Mouse (Mus musculus): Measurements from ENCODE around the gene Kcmf1. TPM values are rescaled to one million over a fixed set of nuclear protein-coding genes. Genes with fewer than 3 reads are reported as not detected.

The Kcmf1 gene
- total and polyA plus RNA-seq, 3 experiments: 95.7 to 185 (median 107) TPM

- Histone ChIP-seq H3K27me3 (ENCODE audit: control insufficient read depth, insufficient read depth, low read length) (no peaks in the 10 kb centered on the region), H3K36me3 (ENCODE audit: control insufficient read depth, insufficient read depth, low read length) (no peaks in the 10 kb centered on the region), H3K9ac (ENCODE audit: low read depth, low read length) (no peak overlapping the region), H3K4me1 (ENCODE audit: control insufficient read depth, insufficient read depth, low read length) (no peaks in the 10 kb centered on the region), H3K79me2 (replicated peaks; ENCODE audit: control insufficient read depth, insufficient read depth, low read length) (no peaks in the 10 kb centered on the region), H3K27ac (no peak overlapping the region), H3K4me3 (no peak overlapping the region)
- TF ChIP-seq EP300 (IDR thresholded peaks at IDR 0.05; ENCODE audit: insufficient read depth, low read depth, low read length): no peak
- TF ChIP-seq CTCF (IDR thresholded peaks at IDR 0.05): no peak
- no peak for TF ChIP-seq POLR2A (IDR thresholded peaks at IDR 0.05; ENCODE audit: insufficient read depth, low read depth, low read length)
- intact Hi-C loops (cut with DNase I): no loop called here
- DNase-seq: peak in 1 of 2 experiments; percentile 51
- 71% methylated on average over 6 of the region's 6 CpGs for WGBS
Measured at GRCm38 (mm10) chr6:72802119-72802518, 97.7 kb downstream of the Kcmf1 start.

GRCm38 (mm10) chr6:72800641-72801040 lies 99.1 kb downstream of the Kcmf1 start:
- intact Hi-C loops (cut with DNase I): no loop called here
- Histone ChIP-seq H3K27me3 (ENCODE audit: control insufficient read depth, insufficient read depth, low read length) (no peaks in the 10 kb centered on the region), H3K36me3 (ENCODE audit: control insufficient read depth, insufficient read depth, low read length) (no peaks in the 10 kb centered on the region), H3K27ac (no peak overlapping the region), H3K9ac (ENCODE audit: low read depth, low read length) (no peak overlapping the region), H3K4me1 (ENCODE audit: control insufficient read depth, insufficient read depth, low read length) (no peaks in the 10 kb centered on the region), H3K79me2 (replicated peaks; ENCODE audit: control insufficient read depth, insufficient read depth, low read length) (no peaks in the 10 kb centered on the region), H3K4me3 (no peak overlapping the region)
- no peak for TF ChIP-seq CTCF (IDR thresholded peaks at IDR 0.05)
- no peak for TF ChIP-seq EP300 (IDR thresholded peaks at IDR 0.05; ENCODE audit: insufficient read depth, low read depth, low read length)
- no peak for TF ChIP-seq POLR2A (IDR thresholded peaks at IDR 0.05; ENCODE audit: insufficient read depth, low read depth, low read length)
- WGBS: 54% methylated on average over 2 of the region's 2 CpGs
- DNase-seq: no peak

- Histone ChIP-seq H3K4me1 (ENCODE audit: control insufficient read depth, insufficient read depth, low read length) (no peaks in the 10 kb centered on the region), H3K79me2 (replicated peaks; ENCODE audit: control insufficient read depth, insufficient read depth, low read length) (no peaks in the 10 kb centered on the region), H3K4me3 (no peak overlapping the region), H3K27me3 (ENCODE audit: control insufficient read depth, insufficient read depth, low read length) (no peaks in the 10 kb centered on the region), H3K9ac (ENCODE audit: low read depth, low read length) (no peak overlapping the region), H3K36me3 (ENCODE audit: control insufficient read depth, insufficient read depth, low read length) (no peaks in the 10 kb centered on the region), H3K27ac (no peak overlapping the region)
- no peak for DNase-seq
- TF ChIP-seq EP300 (IDR thresholded peaks at IDR 0.05; ENCODE audit: insufficient read depth, low read depth, low read length) (no peak), CTCF (IDR thresholded peaks at IDR 0.05) (peak; percentile 44), POLR2A (IDR thresholded peaks at IDR 0.05; ENCODE audit: insufficient read depth, low read depth, low read length) (no peak)
- intact Hi-C loops (cut with DNase I): no loop called here
Measured at GRCm38 (mm10) chr6:72797763-72798162, 102.0 kb downstream of the Kcmf1 start.

GRCm38 (mm10) chr6:72795444-72795843 lies 104.3 kb downstream of the Kcmf1 start:
- intact Hi-C loops (cut with DNase I): no loop called here
- Histone ChIP-seq H3K27me3 (ENCODE audit: control insufficient read depth, insufficient read depth, low read length) (no peaks in the 10 kb centered on the region), H3K27ac (no peak overlapping the region), H3K4me3 (no peak overlapping the region), H3K4me1 (ENCODE audit: control insufficient read depth, insufficient read depth, low read length) (no peaks in the 10 kb centered on the region), H3K9ac (ENCODE audit: low read depth, low read length) (no peak overlapping the region), H3K79me2 (replicated peaks; ENCODE audit: control insufficient read depth, insufficient read depth, low read length) (no peaks in the 10 kb centered on the region), H3K36me3 (ENCODE audit: control insufficient read depth, insufficient read depth, low read length) (no peaks in the 10 kb centered on the region)
- 69% methylated on average over 16 of the region's 16 CpGs for WGBS
- TF ChIP-seq POLR2A (IDR thresholded peaks at IDR 0.05; ENCODE audit: insufficient read depth, low read depth, low read length): no peak
- TF ChIP-seq CTCF (IDR thresholded peaks at IDR 0.05): no peak
- TF ChIP-seq EP300 (IDR thresholded peaks at IDR 0.05; ENCODE audit: insufficient read depth, low read depth, low read length): no peak
- no peak for DNase-seq

- TF ChIP-seq POLR2A (IDR thresholded peaks at IDR 0.05; ENCODE audit: insufficient read depth, low read depth, low read length) (no peak), CTCF (IDR thresholded peaks at IDR 0.05) (no peak), EP300 (IDR thresholded peaks at IDR 0.05; ENCODE audit: insufficient read depth, low read depth, low read length) (no peak)
- Histone ChIP-seq H3K9ac (ENCODE audit: low read depth, low read length) (no peak overlapping the region), H3K27me3 (ENCODE audit: control insufficient read depth, insufficient read depth, low read length) (no peaks in the 10 kb centered on the region), H3K4me3 (no peak overlapping the region), H3K4me1 (ENCODE audit: control insufficient read depth, insufficient read depth, low read length) (peaks cover 2% of the 10 kb centered on the region), H3K79me2 (replicated peaks; ENCODE audit: control insufficient read depth, insufficient read depth, low read length) (no peaks in the 10 kb centered on the region), H3K36me3 (ENCODE audit: control insufficient read depth, insufficient read depth, low read length) (no peaks in the 10 kb centered on the region), H3K27ac (no peak overlapping the region)
- intact Hi-C loops (cut with DNase I): no loop called here
- 71% methylated on average over 7 of the region's 7 CpGs for WGBS
- DNase-seq: no peak
Measured at GRCm38 (mm10) chr6:72794870-72795269, 104.9 kb downstream of the Kcmf1 start.

GRCm38 (mm10) chr6:72792641-72793040 lies 107.1 kb downstream of the Kcmf1 start:
- TF ChIP-seq POLR2A (IDR thresholded peaks at IDR 0.05; ENCODE audit: insufficient read depth, low read depth, low read length): no peak
- no peak overlapping the region for H3K4me3 ChIP-seq
- intact Hi-C loops (cut with DNase I): no loop called here
- DNase-seq: no peak
- no peaks in the 10 kb centered on the region for H3K27me3 ChIP-seq (ENCODE audit: control insufficient read depth, insufficient read depth, low read length)
- H3K9ac ChIP-seq (ENCODE audit: low read depth, low read length): no peak overlapping the region
- peaks cover 2% of the 10 kb centered on the region for H3K4me1 ChIP-seq (ENCODE audit: control insufficient read depth, insufficient read depth, low read length)
- H3K36me3 ChIP-seq (ENCODE audit: control insufficient read depth, insufficient read depth, low read length): no peaks in the 10 kb centered on the region
- H3K79me2 ChIP-seq (replicated peaks; ENCODE audit: control insufficient read depth, insufficient read depth, low read length): no peaks in the 10 kb centered on the region
- WGBS: 89% methylated on average over 8 of the region's 8 CpGs
- no peak overlapping the region for H3K27ac ChIP-seq

Other genes with a start within 250 kb of the Kcmf1 start
- 10 to 100 TPM in 1 of 2 experiments, 1 to 10 TPM in 1; 8.8 to 10.0 TPM for gene Tcf7l1, start 110.7 kb downstream of the Kcmf1 start, total RNA-seq (2021)
- gene Tcf7l1, start 110.7 kb downstream of the Kcmf1 start, polyA plus RNA-seq (2012; rRNA removed): 10.6 and 17.7 TPM in 2 replicates
- 10 to 100 TPM; 73.8 to 96.5 TPM for gene Tmsb10, start 58.8 kb upstream of the Kcmf1 start, total RNA-seq (2021)
- gene Tmsb10, start 58.8 kb upstream of the Kcmf1 start, polyA plus RNA-seq (2012; rRNA removed): 29.8 and 36.4 TPM in 2 replicates

All from heart, adult 2 months (tissue).